Mouse (Mus musculus) retina, postnatal 1 day (tissue): ENCODE results near the gene Coro1a.
"Not testable (repeated sequence)": the region's sequence is repeated elsewhere in the genome, so short reads cannot be mapped to it uniquely, and the experiment has no call there.

Experiments used
- DNase-seq: peaks from one replicate; pipeline ENCODE4 v3.0.0-alpha.2; 2012

Gene Coro1a

DNA sequence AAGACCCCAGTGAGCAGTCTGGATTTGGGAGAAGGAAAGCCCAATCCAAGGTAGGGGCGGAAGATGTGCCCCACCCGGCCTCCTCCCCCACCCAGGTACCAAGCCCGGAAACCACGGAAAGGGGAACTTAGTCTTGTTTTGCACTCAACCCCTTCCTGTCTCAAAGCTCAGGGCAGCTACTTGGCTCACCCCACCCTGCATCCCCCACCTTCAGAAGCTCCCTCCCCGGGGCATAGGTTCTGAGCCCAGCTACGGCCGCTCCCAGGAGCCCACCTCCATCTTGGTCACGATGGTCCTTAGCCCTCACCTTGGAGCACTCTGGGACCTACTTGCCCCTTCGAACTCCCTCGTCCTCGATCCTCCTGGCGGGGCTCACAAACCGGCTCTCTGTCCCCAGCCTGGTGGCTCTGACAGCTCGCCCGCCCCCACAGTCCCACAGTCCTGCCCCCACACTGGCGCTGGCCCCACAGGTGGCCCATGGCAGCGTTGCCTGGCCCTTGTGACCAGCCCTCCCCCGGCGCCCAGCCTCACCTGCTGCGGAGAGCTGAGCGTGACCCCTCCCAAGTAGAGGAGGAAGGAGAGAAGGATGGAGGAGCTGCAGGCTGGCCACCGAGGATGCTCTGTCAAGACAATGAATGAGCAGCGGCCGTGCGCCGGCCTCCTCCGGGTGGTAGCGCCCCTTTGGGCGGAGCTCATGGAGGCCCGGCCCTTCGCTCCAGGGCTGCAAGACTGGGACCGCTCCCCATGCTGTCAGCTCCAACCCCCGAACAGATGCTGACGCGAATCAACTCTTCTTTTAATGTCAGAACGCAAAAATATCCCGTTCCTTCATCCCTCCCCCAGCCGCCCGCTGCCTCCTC lies 3.2 kb downstream of the Coro1a start:
- DNase-seq, result peak; percentile 84

- DNase-seq, result no peak
Measured at GRCm38 (mm10) chr7:126703757-126704077, 3.9 kb downstream of the Coro1a start.

GRCm38 (mm10) chr7:126702861-126703756 lies 4.5 kb downstream of the Coro1a start:
- no peak for DNase-seq

DNA sequence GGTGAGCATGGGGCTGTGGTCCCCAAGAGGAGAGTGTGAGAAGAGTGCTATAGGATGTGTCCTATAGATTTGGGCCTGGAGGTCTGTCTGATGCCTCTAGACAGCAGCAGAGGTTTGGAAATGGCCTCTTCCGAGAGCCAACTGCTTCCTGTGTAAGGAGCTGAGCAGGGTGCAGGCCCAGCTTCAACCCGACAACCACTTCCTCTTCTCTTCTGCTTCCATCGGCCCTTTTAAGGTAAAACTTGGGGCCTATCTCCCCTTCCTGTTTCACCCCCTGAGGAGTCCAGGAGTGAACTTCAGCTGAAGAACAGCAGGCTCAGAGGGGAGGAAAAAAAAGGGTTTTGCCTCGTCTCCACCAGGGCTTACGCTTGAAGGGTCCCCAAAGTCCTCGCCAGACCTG lies 5.2 kb downstream of the Coro1a start:
- no peak for DNase-seq

GRCm38 (mm10) chr7:126701559-126702357 lies 5.8 kb downstream of the Coro1a start:
- DNase-seq, result no peak

GRCm38 (mm10) chr7:126701070-126701469 lies 6.5 kb downstream of the Coro1a start:
- DNase-seq, result peak; percentile 93

DNA sequence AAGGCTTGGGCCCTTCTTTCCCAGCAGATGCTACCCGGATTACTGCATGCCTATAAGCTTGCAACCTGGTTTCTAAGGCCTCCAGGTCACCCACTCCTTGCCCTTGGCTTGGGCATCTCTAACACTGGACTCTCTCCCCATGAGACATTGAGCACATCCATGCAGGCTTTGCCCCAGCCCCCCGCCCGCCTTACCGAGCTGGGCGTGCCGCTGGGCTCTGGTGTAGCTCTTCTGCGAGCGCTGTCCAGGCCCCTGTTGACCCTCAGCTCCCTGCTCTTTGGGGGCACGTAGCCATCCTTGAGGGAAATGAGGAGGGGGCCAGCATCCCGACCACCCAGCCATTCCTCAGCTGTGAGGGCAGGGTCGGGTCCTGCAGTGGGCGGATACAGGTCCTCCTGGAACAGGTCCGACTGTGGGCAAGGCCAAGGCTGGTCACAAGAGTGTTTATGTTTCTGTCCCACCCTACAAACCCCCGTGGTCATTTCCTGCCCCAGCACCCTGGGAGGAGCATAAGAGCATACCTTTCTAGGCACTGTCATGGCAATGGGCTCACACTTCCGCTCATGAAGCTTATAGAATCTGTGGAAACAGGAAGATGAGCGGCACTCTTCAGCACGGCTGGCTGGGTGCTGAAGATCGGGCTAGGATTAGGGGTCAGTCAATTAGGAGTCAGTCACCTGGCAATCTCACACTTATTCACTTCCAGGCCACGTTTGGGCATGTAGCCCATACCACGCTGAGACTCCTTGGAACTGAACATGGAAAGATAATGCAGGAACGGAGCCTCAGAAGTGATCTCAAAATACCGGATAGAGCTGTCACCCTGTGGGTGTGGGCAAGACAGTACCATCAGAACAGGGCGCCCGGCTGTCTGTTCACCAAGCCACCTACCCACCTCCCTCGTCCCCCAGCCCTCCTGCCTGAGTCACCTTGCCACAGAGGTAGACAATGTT lies 7.2 kb downstream of the Coro1a start:
- DNase-seq, result no peak

DNA sequence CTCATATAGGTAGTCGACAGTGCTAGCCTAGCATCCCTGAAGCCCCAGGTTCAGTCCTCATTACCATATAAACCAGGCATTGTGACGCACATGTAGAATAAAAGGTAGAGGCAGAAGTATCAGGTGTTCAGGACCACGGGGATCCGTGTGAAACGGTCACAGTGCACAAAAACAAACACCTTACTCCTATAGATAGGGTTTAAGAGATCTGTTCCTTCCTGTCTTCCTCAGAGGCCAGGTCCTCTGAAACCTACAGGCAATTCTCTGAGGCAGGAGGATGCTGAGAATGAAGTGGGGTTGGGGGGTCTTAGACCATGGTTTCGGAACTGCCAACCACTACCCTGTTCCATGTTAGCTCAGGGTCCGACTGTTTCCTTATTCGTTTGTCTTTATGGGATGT lies 9.7 kb downstream of the Coro1a start:
- DNase-seq, result no peak

GRCm38 (mm10) chr7:126696886-126697285 lies 10.7 kb downstream of the Coro1a start:
- DNase-seq, result no peak

- DNase-seq, result no peak
Measured at GRCm38 (mm10) chr7:126696303-126696702, 11.3 kb downstream of the Coro1a start.

DNA sequence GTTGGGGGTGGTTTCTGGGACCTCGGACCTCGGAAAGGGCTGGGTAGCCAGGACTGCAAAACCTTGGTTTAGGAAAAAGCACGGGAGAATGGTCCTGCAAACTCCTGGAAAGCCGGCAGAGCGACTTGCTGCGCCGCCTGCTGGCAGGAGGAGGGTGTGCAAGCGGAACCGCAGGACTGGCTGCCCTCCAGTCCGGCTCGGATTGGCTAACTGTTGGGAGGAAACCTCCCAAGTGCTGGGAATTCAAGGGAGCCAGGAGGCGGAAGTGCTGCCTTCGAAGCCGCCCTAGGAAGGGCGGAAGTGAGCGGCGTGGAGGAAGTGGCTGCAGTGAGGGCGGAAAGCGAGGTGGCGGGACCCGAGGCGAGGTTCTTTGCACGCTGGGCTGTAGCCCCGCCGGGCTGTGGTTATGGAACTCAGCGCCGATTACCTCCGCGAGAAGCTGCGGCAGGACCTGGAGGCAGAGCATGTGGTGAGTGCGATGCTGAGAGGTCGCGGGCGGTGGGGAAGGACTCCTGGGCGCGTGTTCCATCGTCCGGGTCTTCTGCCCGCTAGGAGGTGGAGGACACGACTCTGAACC lies 11.9 kb downstream of the Coro1a start, which contains the start of gene Slx1b:
TSS of gene Slx1b (minus strand) at position 154 of the 577 bp plus-strand sequence.
- peak; percentile 99 for DNase-seq

DNA sequence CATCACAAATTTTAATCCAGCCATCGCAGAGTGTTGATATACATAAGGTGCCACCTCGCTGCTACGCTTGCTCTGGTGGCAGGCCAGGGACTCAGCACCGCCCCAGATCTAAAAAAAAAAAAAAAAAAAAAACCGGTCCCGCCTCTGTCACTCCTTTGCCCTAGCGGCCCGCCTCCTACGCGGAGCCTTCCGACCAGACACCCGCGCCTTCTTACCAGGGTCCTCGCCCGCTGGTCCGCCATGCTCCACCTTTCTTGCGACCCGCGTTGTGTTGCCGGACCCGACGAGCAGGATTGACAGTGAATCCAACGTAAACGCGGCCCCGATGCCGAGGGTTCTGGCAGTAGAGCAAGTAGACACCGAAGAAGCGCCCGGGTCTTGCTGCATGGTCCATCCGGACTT lies 12.4 kb downstream of the Coro1a start, which contains the start of gene Bola2:
TSS of gene Bola2 (plus strand) at position 192 of the 402 bp plus-strand sequence.
- no peak for DNase-seq

DNA sequence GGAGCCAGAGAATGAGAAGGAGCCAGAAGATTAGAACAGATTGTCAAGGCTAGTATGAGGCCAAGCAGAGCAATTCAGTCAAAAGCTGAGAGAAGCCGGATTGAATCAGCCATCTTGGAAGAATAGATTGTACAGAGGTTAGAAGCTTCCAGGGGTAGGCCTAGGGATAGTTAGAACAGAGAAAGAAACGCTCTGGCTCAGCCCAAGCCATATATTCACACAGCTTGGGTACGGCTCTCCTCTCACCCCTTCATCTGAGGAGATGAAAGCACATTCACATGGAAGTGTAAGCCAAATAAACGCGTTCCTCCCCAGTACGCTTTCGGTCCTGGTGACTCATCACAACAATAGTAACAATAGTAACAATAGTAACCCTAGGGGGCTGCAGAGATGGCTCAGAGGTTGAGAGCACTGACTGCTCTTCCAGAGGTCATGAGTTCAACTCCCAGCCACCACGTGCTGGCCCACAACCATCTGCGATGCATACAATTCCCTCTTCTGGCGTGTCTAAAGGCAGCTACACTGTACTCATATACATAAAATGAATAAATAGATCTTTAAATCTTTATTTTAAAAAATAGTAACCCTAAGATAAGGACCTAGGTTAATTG lies 13.0 kb downstream of the Coro1a start:
- peak; percentile 8 for DNase-seq

- no peak for DNase-seq
Measured at GRCm38 (mm10) chr7:126693781-126694180, 13.8 kb downstream of the Coro1a start.

- peak; percentile 88 for DNase-seq
Measured at GRCm38 (mm10) chr7:126693256-126693655, 14.3 kb downstream of the Coro1a start.

DNA sequence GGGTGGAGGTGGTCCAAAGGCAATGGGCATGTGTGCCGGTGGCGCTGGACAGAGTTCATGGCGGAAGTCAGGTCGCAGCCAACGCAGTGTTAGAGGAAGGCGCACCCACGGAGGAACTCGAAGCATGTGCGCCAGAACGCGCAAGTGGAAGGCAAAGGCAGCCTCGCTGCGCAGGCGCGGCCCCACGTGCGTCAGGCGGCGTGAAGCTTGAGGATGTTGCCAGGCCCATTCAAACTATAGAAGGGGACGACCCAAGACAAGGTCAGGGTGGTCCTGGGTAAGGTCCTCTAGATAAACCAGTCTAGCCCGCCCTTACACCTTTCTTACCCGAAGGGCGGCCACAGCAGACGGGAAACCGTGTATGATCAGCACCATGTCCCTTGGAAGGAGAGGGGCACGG lies 15.2 kb downstream of the Coro1a start:
- DNase-seq, result no peak

DNA sequence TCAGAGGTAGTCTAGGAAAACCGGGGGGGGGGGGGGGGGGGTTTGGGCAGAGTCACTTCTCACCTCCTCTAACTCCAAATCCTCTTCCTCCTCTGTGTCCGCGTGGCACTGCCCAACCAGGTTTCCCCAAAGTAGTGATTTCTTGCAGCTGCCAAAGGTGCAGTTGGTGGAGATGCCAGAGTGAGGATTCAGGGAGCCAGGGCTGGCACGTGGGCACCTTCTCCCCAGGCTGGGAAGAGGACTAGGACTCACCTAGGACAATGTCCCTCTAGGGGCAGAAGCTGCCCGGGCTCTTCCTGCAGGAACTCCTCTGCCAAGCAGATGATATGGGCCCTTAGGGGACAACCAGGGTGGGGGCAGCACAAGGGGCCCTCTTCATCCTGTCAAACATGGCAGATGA lies 15.9 kb downstream of the Coro1a start:
- DNase-seq, result no peak

DNA sequence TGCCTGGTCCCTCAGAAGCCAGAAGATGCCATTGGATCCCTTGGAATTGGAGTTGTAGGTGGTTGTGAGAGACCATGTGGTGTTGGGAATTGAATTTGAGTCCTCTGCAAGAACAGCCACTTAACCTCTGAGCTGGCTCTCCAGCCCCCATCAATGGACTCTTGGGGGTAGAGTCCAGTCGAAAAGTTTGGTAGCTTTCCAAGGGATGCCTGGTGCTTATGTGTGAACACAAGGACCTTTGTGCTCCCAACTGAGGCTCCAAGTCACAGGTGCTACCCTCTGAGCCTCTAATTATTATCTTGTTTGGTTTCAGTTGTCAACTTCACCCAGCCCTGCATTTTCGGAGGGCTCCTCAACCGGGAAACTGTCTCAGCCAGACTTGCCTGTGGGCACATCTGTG lies 16.9 kb downstream of the Coro1a start:
- DNase-seq, result no peak

GRCm38 (mm10) chr7:126689021-126689420 lies 18.6 kb downstream of the Coro1a start:
- no peak for DNase-seq

DNA sequence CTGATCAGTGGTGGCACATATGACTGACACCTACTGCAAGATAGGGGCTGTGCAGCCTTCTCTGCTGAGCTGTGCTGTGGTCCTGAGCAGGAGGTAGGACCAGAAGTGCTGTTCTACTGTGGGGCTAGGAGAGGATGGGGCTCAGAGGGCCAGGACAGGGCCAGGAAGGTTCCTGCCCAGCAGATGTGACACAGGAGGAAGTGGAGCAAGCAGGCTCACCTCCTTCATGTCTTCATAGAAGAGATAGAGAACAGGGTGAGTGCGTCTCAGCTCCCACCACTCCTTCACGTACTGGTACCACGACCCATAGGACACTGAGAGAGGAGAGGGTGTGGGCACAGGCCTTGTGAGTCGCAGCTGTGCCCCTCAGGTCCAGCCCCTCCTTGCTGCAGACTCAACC lies 19.4 kb downstream of the Coro1a start:
- not testable (repeated sequence) for DNase-seq

- DNase-seq, result no peak
Measured at GRCm38 (mm10) chr7:126681221-126681620, 26.4 kb downstream of the Coro1a start.
